Mouse (Mus musculus) intestine, embryonic 14.5 days (tissue): ENCODE data around the gene Tmem63a. TPM values are rescaled to one million over a fixed set of nuclear protein-coding genes. Genes with fewer than 3 reads are reported as not detected.

Experiments used
- ATAC-seq: fragments of 200-750 bp; cut with Nextera tagmentation; replicated peaks from 2 replicates; pipeline ENCODE4 v1.8.0; 2017; ENCODE audit warnings: low read depth, moderate number of reproducible peaks, moderate TSS enrichment, moderate library complexity; ENCODE audit not compliant: low FRiP score, low TSS enrichment
- DNase-seq: peaks from one replicate; pipeline ENCODE4 v3.0.0-alpha.2; 2018; ENCODE audit warnings: low spot score
- H3K27ac ChIP-seq: fragments of 300-500 bp; sonication (generic); 2 replicates; pipeline ENCODE4 v1.5.1; 2014; ENCODE audit warnings: low read depth, mild to moderate bottlenecking, control low read depth
- H3K27me3 ChIP-seq: fragments of 300-500 bp; sonication (generic); replicated peaks from 2 replicates; pipeline ENCODE4 v1.6.1; 2014; ENCODE audit warnings: low read length, control low read depth; ENCODE audit not compliant: control insufficient read depth, insufficient read depth
- H3K36me3 ChIP-seq: fragments of 300-500 bp; sonication (generic); 2 replicates; pipeline ENCODE4 v1.6.1; 2014; ENCODE audit warnings: low read length, control low read depth; ENCODE audit not compliant: control insufficient read depth, insufficient read depth
- H3K4me1 ChIP-seq: fragments of 300-500 bp; sonication (generic); replicated peaks from 2 replicates; pipeline ENCODE4 v1.6.1; 2014; ENCODE audit warnings: low read length, control low read depth, mixed read lengths; ENCODE audit not compliant: control insufficient read depth, insufficient read depth
- H3K4me2 ChIP-seq: fragments of 300-500 bp; sonication (generic); 2 replicates; pipeline ENCODE4 v1.6.1; 2014; ENCODE audit warnings: low read length
- H3K4me3 ChIP-seq: fragments of 300-500 bp; sonication (generic); 2 replicates; pipeline ENCODE4 v1.5.1; 2014; ENCODE audit warnings: low read depth, low read length, control low read depth, mixed read lengths
- H3K9ac ChIP-seq: fragments of 300-500 bp; sonication (generic); 2 replicates; pipeline ENCODE4 v1.6.1; 2014; ENCODE audit warnings: mild to moderate bottlenecking, low read length
- H3K9me3 ChIP-seq: fragments of 300-500 bp; sonication (generic); 2 replicates; pipeline ENCODE4 v1.6.1; 2016; ENCODE audit warnings: low read length, control low read depth; ENCODE audit not compliant: control insufficient read depth
- WGBS: fragments of 180-500 bp; shearing (Covaris S2); extraction: QIAGEN DNeasy Blood & Tissue Kit; methylation state at CpG from one replicate; pipeline ENCODE4 v1.1.7; 2014; 5-methylcytosine and 5-hydroxymethylcytosine counted together
- polyA plus RNA-seq: library from polyadenylated mRNA; unstranded; fragments of >200 nt; fragmentation: Nextera tagmentation; extraction: Ambion mirVana; gene quantifications from 2 replicates; pipeline ENCODE4 v1.2.1, GENCODE M21; 2014

Tmem63a gene
- polyA plus RNA-seq, 1 experiment from 2014 or later: 14.2 TPM

- 75% methylated on average over 1 of the region's 1 CpGs for WGBS
- H3K27me3 ChIP-seq: no peaks in the 10 kb centered on the region
- DNase-seq: no peak
- H3K4me1 ChIP-seq: peaks cover 32% of the 10 kb centered on the region
- H3K9me3 ChIP-seq: no peaks in the 10 kb centered on the region
- H3K27ac ChIP-seq: no peak overlapping the region
- H3K4me2 ChIP-seq: no peak overlapping the region
- peaks cover 24% of the 10 kb centered on the region for H3K36me3 ChIP-seq
- no peak for ATAC-seq
- no peak overlapping the region for H3K9ac ChIP-seq
- no peak overlapping the region for H3K4me3 ChIP-seq
Measured at GRCm38 (mm10) chr1:180943896-180944295, 1.8 kb downstream of the Tmem63a start.

GRCm38 (mm10) chr1:180944553-180944952 lies 2.4 kb downstream of the Tmem63a start:
- H3K4me3 ChIP-seq: no peak overlapping the region
- H3K4me2 ChIP-seq: no peak overlapping the region
- no peaks in the 10 kb centered on the region for H3K9me3 ChIP-seq
- DNase-seq: no peak
- ATAC-seq: no peak
- H3K36me3 ChIP-seq: peaks cover 26% of the 10 kb centered on the region
- no peaks in the 10 kb centered on the region for H3K27me3 ChIP-seq
- peaks cover 32% of the 10 kb centered on the region for H3K4me1 ChIP-seq
- WGBS: 87% methylated on average over 4 of the region's 4 CpGs
- no peak overlapping the region for H3K9ac ChIP-seq
- peak overlapping the region; percentile 85; the same call in 1 of the 2 replicates for H3K27ac ChIP-seq

- DNase-seq (peak; percentile 82), ATAC-seq (peak; percentile 79)
- WGBS: 28% methylated on average over 20 of the region's 20 CpGs
Measured at GRCm38 (mm10) chr1:180945001-180945980, 3.1 kb downstream of the Tmem63a start.

GRCm38 (mm10) chr1:180946448-180946847 lies 4.3 kb downstream of the Tmem63a start:
- H3K9me3 ChIP-seq: no peaks in the 10 kb centered on the region
- peaks cover 30% of the 10 kb centered on the region for H3K36me3 ChIP-seq
- no peak overlapping the region for H3K4me3 ChIP-seq
- no peaks in the 10 kb centered on the region for H3K27me3 ChIP-seq
- 87% methylated on average over 6 of the region's 6 CpGs for WGBS
- ATAC-seq (no peak), DNase-seq (no peak)
- H3K9ac ChIP-seq: no peak overlapping the region
- H3K4me2 ChIP-seq: no peak overlapping the region
- H3K27ac ChIP-seq: peak overlapping the region; percentile 85; the same call in 1 of the 2 replicates
- H3K4me1 ChIP-seq: peaks cover 27% of the 10 kb centered on the region

More at GRCm38 (mm10) chr1:180945001-180945980, 3.1 kb downstream of the Tmem63a start:
- H3K36me3 ChIP-seq: peaks cover 30% of the 10 kb centered on the region
- no peaks in the 10 kb centered on the region for H3K9me3 ChIP-seq
- peak overlapping the region; percentile 10; the same call in 1 of the 2 replicates for H3K4me3 ChIP-seq
- peak overlapping the region; percentile 85 for H3K27ac ChIP-seq
- no peak overlapping the region; the same call in 1 of the 2 replicates for H3K9ac ChIP-seq
- no peaks in the 10 kb centered on the region for H3K27me3 ChIP-seq
- H3K4me2 ChIP-seq: peak overlapping the region; percentile 49
- H3K4me1 ChIP-seq: peaks cover 32% of the 10 kb centered on the region

GRCm38 (mm10) chr1:180952085-180952746 lies 10.1 kb downstream of the Tmem63a start:
- DNase-seq: no peak
- peaks cover 59% of the 10 kb centered on the region for H3K36me3 ChIP-seq
- H3K4me2 ChIP-seq: no peak overlapping the region
- peak; percentile 81 for ATAC-seq
- no peak overlapping the region for H3K9ac ChIP-seq
- no peak overlapping the region for H3K4me3 ChIP-seq
- WGBS: 52% methylated on average over 6 of the region's 6 CpGs
- no peaks in the 10 kb centered on the region for H3K27me3 ChIP-seq
- peak overlapping the region; percentile 6; the same call in 1 of the 2 replicates for H3K27ac ChIP-seq
- no peaks in the 10 kb centered on the region for H3K9me3 ChIP-seq
- 0 out of 2 replicates have a peak, but pooled peaks cover 3% of the 10 kb centered on the region for H3K4me1 ChIP-seq

GRCm38 (mm10) chr1:180952808-180953207 lies 10.7 kb downstream of the Tmem63a start:
- DNase-seq (no peak), ATAC-seq (no peak)
- H3K27me3 ChIP-seq: no peaks in the 10 kb centered on the region
- H3K9me3 ChIP-seq: no peaks in the 10 kb centered on the region
- no peak overlapping the region for H3K9ac ChIP-seq
- peaks cover 59% of the 10 kb centered on the region for H3K36me3 ChIP-seq
- H3K4me2 ChIP-seq: no peak overlapping the region
- WGBS: 87% methylated on average over 5 of the region's 5 CpGs
- H3K4me3 ChIP-seq: no peak overlapping the region
- peak overlapping the region; percentile 67; the same call in 1 of the 2 replicates for H3K27ac ChIP-seq
- H3K4me1 ChIP-seq: 0 out of 2 replicates have a peak, but pooled peaks cover 3% of the 10 kb centered on the region

GRCm38 (mm10) chr1:180956401-180956800 lies 14.3 kb downstream of the Tmem63a start:
- ATAC-seq: no peak
- Histone ChIP-seq H3K4me3 (no peak overlapping the region), H3K36me3 (peaks cover 60% of the 10 kb centered on the region), H3K27ac (no peak overlapping the region), H3K4me1 (0 out of 2 replicates have a peak, but pooled peaks cover 3% of the 10 kb centered on the region), H3K9ac (no peak overlapping the region), H3K27me3 (no peaks in the 10 kb centered on the region), H3K4me2 (no peak overlapping the region), H3K9me3 (no peaks in the 10 kb centered on the region)
- DNase-seq: no peak
- WGBS: 88% methylated on average over 8 of the region's 8 CpGs

- 78% methylated on average over 8 of the region's 8 CpGs for whole genome bisulfite sequencing
- H3K4me1 ChIP-seq: 0 out of 2 replicates have a peak, but pooled peaks cover 3% of the 10 kb centered on the region
- H3K36me3 ChIP-seq: peaks cover 66% of the 10 kb centered on the region
- DNase-seq: no peak
- H3K27me3 ChIP-seq: no peaks in the 10 kb centered on the region
- ATAC-seq: no peak
- no peak overlapping the region for H3K27ac ChIP-seq
- H3K4me2 ChIP-seq: no peak overlapping the region
- no peak overlapping the region for H3K9ac ChIP-seq
- H3K9me3 ChIP-seq: no peaks in the 10 kb centered on the region
- H3K4me3 ChIP-seq: no peak overlapping the region
Measured at GRCm38 (mm10) chr1:180956973-180957381, 14.8 kb downstream of the Tmem63a start.
